Mouse (Mus musculus) CH12.LX (cell line): ENCODE measurements around the gene Shpk. TPM values are rescaled to one million over a fixed set of nuclear protein-coding genes. Genes with fewer than 3 reads are reported as not detected.
A peak's percentile ranks its signal among the peaks of the same experiment; 100 is the strongest.

ENCODE experiments used
- DNase-seq: peaks from one replicate; pipeline ENCODE4 v3.0.0-alpha.2; 2013; ENCODE audit errors: extremely low read depth
- H3K27ac ChIP-seq: 2 replicates; pipeline ENCODE4 v1.5.1; 2012; ENCODE audit warnings: low read depth, mild to moderate bottlenecking, control low read depth, moderate library complexity; ENCODE audit not compliant: insufficient read depth
- H3K27me3 ChIP-seq: replicated peaks from 2 replicates; pipeline ENCODE3; 2012; ENCODE audit warnings: inconsistent platforms
- H3K36me3 ChIP-seq, 2 experiments: replicated peaks in 1 of 2; 2 replicates each; pipeline versions ENCODE3 to v1.6.1; 2012; ENCODE audit warnings: inconsistent platforms in 1 of 2, low read length in 1 of 2, mild to moderate bottlenecking in 1 of 2, mixed read lengths in 1 of 2, moderate library complexity in 1 of 2; ENCODE audit not compliant: control insufficient read depth in 1 of 2, insufficient read depth in 1 of 2
- H3K4me1 ChIP-seq, 2 experiments: 2 replicates each; pipeline ENCODE4 v1.6.1; 2012; ENCODE audit warnings: inconsistent platforms in 1 of 2, moderate library complexity in 1 of 2; ENCODE audit not compliant: insufficient read depth in 2 of 2, control insufficient read depth in 1 of 2
- H3K4me2 ChIP-seq: 2 replicates; pipeline ENCODE4 v1.6.1; 2012; ENCODE audit warnings: low read depth, mild to moderate bottlenecking, control low read depth; ENCODE audit not compliant: poor library complexity, insufficient read depth, severe bottlenecking
- H3K4me3 ChIP-seq, 3 experiments: fragments of 150-350 bp in 1 of 3; sonication (generic) in 1 of 3; replicated peaks in 1 of 3; 2 replicates each; pipeline versions ENCODE3 to v1.5.1; 2011 to 2012; ENCODE audit warnings: low read depth in 2 of 3, low read length in 2 of 3, mild to moderate bottlenecking in 2 of 3, moderate library complexity in 2 of 3, control low read depth in 1 of 3, improper control_type of control experiment in 1 of 3, inconsistent platforms in 1 of 3, mixed read lengths in 1 of 3; ENCODE audit not compliant: poor library complexity in 1 of 3
- H3K79me2 ChIP-seq: replicated peaks from 2 replicates; pipeline ENCODE4 v1.6.1; 2012; ENCODE audit warnings: mild to moderate bottlenecking, moderate library complexity; ENCODE audit not compliant: control insufficient read depth, poor library complexity, insufficient read depth, severe bottlenecking; ENCODE audit errors: extremely low read depth
- H3K9ac ChIP-seq: 2 replicates; pipeline ENCODE4 v1.6.1; 2012; ENCODE audit warnings: low read depth, mild to moderate bottlenecking, control low read depth, moderate library complexity; ENCODE audit not compliant: insufficient read depth
- H3K9me3 ChIP-seq: replicated peaks from 2 replicates; pipeline ENCODE3; 2012; ENCODE audit warnings: low read length, inconsistent platforms, mixed read lengths
- CTCF ChIP-seq, 2 experiments: IDR thresholded peaks in 1 of 2; conservative IDR thresholded peaks in 1 of 2; 2 replicates each; pipeline ENCODE4 v1.5.1; 2011 to 2012; ENCODE audit warnings: low read depth in 2 of 2, low read length in 2 of 2, improper control_type of control experiment in 1 of 2, inconsistent platforms in 1 of 2, mild to moderate bottlenecking in 1 of 2, moderate library complexity in 1 of 2
- JUN ChIP-seq: IDR thresholded peaks from 2 replicates; pipeline ENCODE4 v1.6.1; 2011; ENCODE audit warnings: low read depth, mild to moderate bottlenecking, low read length, improper control_type of control experiment, moderate library complexity; ENCODE audit not compliant: insufficient read depth
- KAT2A ChIP-seq: IDR thresholded peaks from 2 replicates; pipeline ENCODE4 v1.6.1; 2012; ENCODE audit warnings: low read length, improper control_type of control experiment, inconsistent platforms; ENCODE audit not compliant: insufficient replicate concordance
- MEF2A ChIP-seq: IDR thresholded peaks from 2 replicates; pipeline ENCODE4 v1.6.1; 2014; ENCODE audit warnings: low read depth, mild to moderate bottlenecking, inconsistent platforms, low read length, improper control_type of control experiment, borderline replicate concordance
- MXI1 ChIP-seq: IDR thresholded peaks from 2 replicates; pipeline ENCODE4 v1.6.1; 2011; ENCODE audit warnings: mild to moderate bottlenecking, low read depth, low read length, improper control_type of control experiment
- NELFE ChIP-seq: IDR thresholded peaks from 2 replicates; pipeline ENCODE4 v1.6.1; 2011; ENCODE audit warnings: low read depth, low read length, improper control_type of control experiment
- SIN3A ChIP-seq: IDR thresholded peaks from 2 replicates; pipeline ENCODE4 v1.6.1; 2012; ENCODE audit warnings: low read length, improper control_type of control experiment, inconsistent platforms
- TBP ChIP-seq: conservative IDR thresholded peaks from 2 replicates; pipeline ENCODE4 v1.6.1; 2011; ENCODE audit warnings: low read depth, low read length, improper control_type of control experiment
- UBTF ChIP-seq: IDR thresholded peaks from 2 replicates; pipeline ENCODE4 v1.6.1; 2012; ENCODE audit warnings: low read depth, mild to moderate bottlenecking, inconsistent platforms, low read length, improper control_type of control experiment, moderate library complexity
- USF2 ChIP-seq: conservative IDR thresholded peaks from 2 replicates; pipeline ENCODE4 v1.6.1; 2011; ENCODE audit warnings: low read depth, low read length, improper control_type of control experiment
- ZMIZ1 ChIP-seq: IDR thresholded peaks from 2 replicates; pipeline ENCODE4 v1.6.1; 2012; ENCODE audit warnings: low read depth, mild to moderate bottlenecking, inconsistent platforms, low read length, improper control_type of control experiment
- ZNF384 ChIP-seq: IDR thresholded peaks from 2 replicates; pipeline ENCODE4 v1.6.1; 2012; ENCODE audit warnings: low read depth, low read length, improper control_type of control experiment, inconsistent platforms
- dilution Hi-C: fragments of 300-500 bp; cut with MboI; formaldehyde crosslinking; loops from 2 replicates; pipeline ENCODE4 v1.14.3; 2020; ENCODE audit warnings: low sequenced_read_pairs; ENCODE audit not compliant: extremely low pct_unique_long_range_greater_than_20kb, extremely low pct_ligation_motif_present
- in situ Hi-C: fragments of 300-500 bp; cut with MboI; formaldehyde crosslinking; loops from 3 replicates; pipeline ENCODE4 v1.14.3; 2019; ENCODE audit warnings: low sequenced_read_pairs, low pct_ligation_motif_present, low pct_unique_long_range_greater_than_20kb, mixed read lengths
- polyA plus RNA-seq: library from polyadenylated mRNA; unstranded; fragments of >175 nt; gene quantifications from 2 replicates; pipeline ENCODE4 v1.2.1, GENCODE M21; 2012; ENCODE audit warnings: low read depth; ENCODE audit not compliant: insufficient read length
- total RNA-seq, 2 experiments: library from RNA; depleted of rRNA; stranded (reverse); fragments of 300-350 nt in 1 of 2; fragments of >200 nt in 1 of 2; gene quantifications; 2 replicates each; pipeline ENCODE4 v1.2.3; 2012 to 2014

The Shpk gene
- total and polyA plus RNA-seq, 3 experiments: 0.83 to 1.8 (median 1.4) TPM

DNA sequence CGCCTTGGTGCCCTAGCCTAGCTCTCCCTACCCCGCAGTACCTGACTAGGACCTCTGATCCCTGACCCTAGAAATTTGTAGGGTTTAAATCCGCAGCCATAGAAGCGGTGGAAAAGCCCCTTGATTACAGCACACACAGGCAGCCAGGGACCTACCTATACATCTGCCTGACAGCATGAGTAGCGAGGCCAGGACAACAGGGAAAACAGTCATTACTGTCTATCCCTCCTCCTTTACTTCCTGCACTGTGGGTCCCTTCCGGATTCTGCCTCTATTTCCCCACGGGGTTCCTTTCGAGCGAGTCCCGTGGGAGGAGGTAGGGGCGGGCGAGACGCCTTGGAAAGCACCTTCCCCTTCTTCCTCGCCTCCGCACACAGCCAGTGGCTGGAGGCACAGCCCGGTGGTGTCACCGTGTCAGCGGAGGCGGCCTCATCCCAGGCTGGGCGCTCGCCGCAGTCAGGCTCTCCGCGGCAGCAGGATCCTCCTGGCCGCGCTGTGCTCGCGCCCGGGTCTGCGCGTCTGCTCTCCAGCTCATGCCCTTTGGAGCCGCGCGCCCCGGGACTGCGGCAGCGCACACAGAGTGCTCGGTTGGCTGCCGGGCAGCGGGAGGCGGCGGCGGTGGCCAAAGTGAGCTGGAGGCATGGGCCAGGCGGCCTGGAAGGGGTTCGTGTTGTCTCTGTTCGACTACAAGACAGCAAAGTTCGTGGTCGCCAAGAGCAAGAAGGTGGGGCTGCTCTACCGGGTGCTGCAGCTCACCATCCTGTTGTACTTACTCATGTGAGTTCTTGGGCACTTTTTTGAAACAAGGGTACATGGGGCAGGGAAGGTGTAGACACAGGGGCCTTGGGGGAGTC, 39.1 kb upstream of the Shpk start, which contains the start of gene P2rx5:
TSS of gene P2rx5 (plus strand) at position 465 of the 854 bp plus-strand sequence.
- H3K4me3 ChIP-seq: peak within 1 kb of the TSS in 2 of 3 experiments; percentile 5 to 38
- DNase-seq: peak; percentile 35
- TF ChIP-seq ZMIZ1 (0 out of 2 replicates have a peak, but pooled peaks have one; percentile 35), UBTF (0 out of 2 replicates have a peak, but pooled peaks have one; percentile 35), MEF2A (no peak)

DNA sequence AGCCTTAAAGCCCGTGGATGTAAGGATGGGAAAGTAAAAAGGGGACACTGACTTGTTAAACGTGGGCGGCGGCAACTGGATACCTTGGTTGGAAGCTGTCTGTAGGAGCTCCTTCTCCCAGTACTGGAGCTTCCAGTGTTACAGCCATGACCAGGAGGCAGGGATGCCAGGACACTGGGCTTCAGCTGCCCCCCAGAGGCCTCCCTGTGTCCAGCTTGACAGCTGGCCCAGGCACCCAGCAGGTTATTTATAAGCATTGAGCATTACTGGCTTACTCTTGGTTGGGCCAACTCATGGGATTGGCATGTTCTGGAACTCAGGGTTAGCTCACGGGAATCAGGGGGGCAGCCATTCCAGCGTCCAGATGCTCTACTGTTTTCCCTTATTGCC, 38.5 kb upstream of the Shpk start:
- no peak for DNase-seq
- no peaks in the 10 kb centered on the region for H3K9me3 ChIP-seq
- H3K27me3 ChIP-seq: peaks cover 47% of the 10 kb centered on the region
- TF ChIP-seq MXI1: no peak
- no peak for TF ChIP-seq CTCF (conservative IDR thresholded peaks at IDR 0.05 in 1 of 2, IDR thresholded peaks at IDR 0.05 in 1 of 2; ENCODE audit: low read depth in 2 of 2, low read length in 2 of 2)
- no peak for TF ChIP-seq USF2
- TF ChIP-seq KAT2A: no peak
- TF ChIP-seq, all 38 proteins: peak for 0
- Histone ChIP-seq H3K4me2 (no peak overlapping the region), H3K27ac (no peak overlapping the region), H3K79me2 (no peaks in the 10 kb centered on the region), H3K4me3 (peak overlapping the region in 1 of 3 experiments; percentile 38), H3K4me1 (peaks cover 0 to 21% of the 10 kb centered on the region in 2 experiments; a peak in 3 of 4 replicates), H3K9ac (no peak overlapping the region), H3K36me3 (peaks cover 0 to 4% of the 10 kb centered on the region in 2 experiments)
- dilution Hi-C loops: no loop called here
- in situ Hi-C loops: no loop called here

More for the DNA sequence above, 39.1 kb upstream of the Shpk start, which contains the start of gene P2rx5:
- H3K4me1 ChIP-seq: peaks cover 0 to 21% of the 10 kb centered on the region in 2 experiments; a peak in 3 of 4 replicates
- no peaks in the 10 kb centered on the region for H3K79me2 ChIP-seq
- peaks cover 0 to 2% of the 10 kb centered on the region in 2 experiments for H3K36me3 ChIP-seq
- peak within 1 kb of the TSS; percentile 23; the same call in 1 of the 2 replicates for H3K4me2 ChIP-seq
- no peak within 1 kb of the TSS for H3K9ac ChIP-seq
- in situ Hi-C loops: no loop called here
- dilution Hi-C loops: no loop called here
- peaks cover 53% of the 10 kb centered on the region for H3K27me3 ChIP-seq
- H3K27ac ChIP-seq: no peak within 1 kb of the TSS
- no peaks in the 10 kb centered on the region for H3K9me3 ChIP-seq

DNA sequence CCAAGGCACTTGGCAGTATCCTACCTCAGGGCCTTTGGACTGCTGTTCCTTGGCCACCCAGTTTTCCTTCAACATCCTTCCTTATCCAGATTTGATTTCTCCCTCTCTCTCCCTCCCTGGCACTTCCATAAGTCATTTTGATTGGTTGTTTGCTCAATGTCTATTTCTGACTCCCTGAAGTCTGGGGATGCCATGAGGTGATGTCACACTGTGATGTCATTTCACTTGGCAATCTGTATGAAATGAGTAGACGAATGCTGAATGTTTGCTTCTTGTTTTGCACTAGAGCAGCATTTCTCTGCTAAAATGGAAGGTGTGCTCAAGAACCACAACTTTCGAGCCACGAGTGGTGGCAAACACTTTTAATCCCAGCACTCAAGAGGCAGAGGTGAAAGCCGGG, 37.6 kb upstream of the Shpk start:
- H3K79me2 ChIP-seq: no peaks in the 10 kb centered on the region
- no peaks in the 10 kb centered on the region for H3K9me3 ChIP-seq
- in situ Hi-C loops: no loop called here
- H3K36me3 ChIP-seq: peaks cover 0 to 9% of the 10 kb centered on the region in 2 experiments
- H3K4me2 ChIP-seq: no peak overlapping the region
- TF ChIP-seq NELFE: no peak
- TF ChIP-seq MEF2A: no peak
- no peak for TF ChIP-seq ZNF384
- no peak for TF ChIP-seq SIN3A
- no peak for TF ChIP-seq TBP
- TF ChIP-seq JUN: no peak
- TF ChIP-seq CTCF (conservative IDR thresholded peaks at IDR 0.05 in 1 of 2, IDR thresholded peaks at IDR 0.05 in 1 of 2; ENCODE audit: low read depth in 2 of 2, low read length in 2 of 2): no peak
- TF ChIP-seq, all 38 proteins: peak for 0
- Histone ChIP-seq H3K4me3 (no peak overlapping the region), H3K27ac (no peak overlapping the region), H3K9ac (no peak overlapping the region), H3K27me3 (peaks cover 40% of the 10 kb centered on the region), H3K4me1 (peaks cover 0 to 21% of the 10 kb centered on the region in 2 experiments; a peak in 3 of 4 replicates)
- dilution Hi-C loops: no loop called here
- DNase-seq: no peak
